Mouse (Mus musculus) fat pad, adult 2 months (tissue): ENCODE data around the gene Catip.

Experiments used
- DNase-seq: peaks from one replicate; pipeline ENCODE4 v3.0.0-alpha.2; 2011; ENCODE audit warnings: low read depth, low spot score; ENCODE audit errors: extremely low read depth

Catip gene

GRCm38 (mm10) chr1:74397268-74397918 is 35.5 kb downstream of the Catip start:
- peak; percentile 62 for DNase-seq

- DNase-seq: no peak
Measured at GRCm38 (mm10) chr1:74397919-74398451, 36.1 kb downstream of the Catip start.

GRCm38 (mm10) chr1:74400531-74400930 is 38.6 kb downstream of the Catip start:
- no peak for DNase-seq

GRCm38 (mm10) chr1:74401015-74401702 is 39.3 kb downstream of the Catip start:
- no peak for DNase-seq

GRCm38 (mm10) chr1:74404206-74404605 is 42.3 kb downstream of the Catip start:
- no peak for DNase-seq

DNA sequence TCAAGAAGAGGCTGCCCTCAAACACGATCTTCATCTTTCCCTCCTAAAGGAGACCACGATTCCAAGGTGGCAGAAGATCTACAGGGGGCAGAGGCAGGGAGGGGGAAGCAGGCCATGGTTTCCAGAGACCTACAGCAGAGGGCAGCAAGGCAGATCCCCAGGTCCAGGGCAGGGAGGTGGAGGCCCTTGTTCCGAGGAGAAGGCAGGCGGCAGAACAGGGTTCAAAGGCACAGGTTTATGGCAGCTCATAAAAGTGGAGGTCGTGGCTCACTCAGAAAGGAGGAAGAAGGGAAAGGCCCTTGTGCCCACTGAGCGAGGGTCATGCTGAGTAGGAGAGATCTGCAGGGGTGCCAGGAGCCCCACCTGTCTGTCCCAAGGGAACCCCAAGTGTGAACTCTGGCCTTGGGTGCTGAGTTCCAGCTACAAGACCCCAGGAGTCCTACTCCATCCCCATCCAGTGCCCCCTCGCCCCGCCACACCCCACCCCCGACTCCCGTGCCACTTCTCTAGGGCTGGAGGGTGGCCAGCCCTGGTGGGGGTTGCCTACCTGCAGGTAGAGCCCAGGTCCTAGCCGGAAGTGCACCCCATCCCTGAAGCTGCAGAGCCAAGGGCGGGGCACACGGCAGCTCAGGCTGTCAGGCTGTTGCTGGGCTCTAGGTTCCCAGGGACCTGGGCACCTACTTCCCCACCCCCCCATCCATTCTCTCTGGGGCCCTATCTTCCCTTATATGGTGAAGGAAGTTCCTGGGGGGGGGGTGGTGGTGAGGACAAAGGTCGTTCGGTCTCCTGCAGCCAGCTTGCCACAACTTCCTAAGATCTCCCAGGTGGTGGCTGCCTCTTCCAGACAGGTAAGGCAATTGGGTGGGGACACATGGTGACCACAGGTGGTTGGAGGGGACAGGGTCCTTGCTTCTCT is 46.9 kb downstream of the Catip start, which contains the start of gene Vil1:
Gene Vil1, plus strand, starts transcription at position 788 of the 916 bp plus-strand sequence.
- no peak for DNase-seq

DNA sequence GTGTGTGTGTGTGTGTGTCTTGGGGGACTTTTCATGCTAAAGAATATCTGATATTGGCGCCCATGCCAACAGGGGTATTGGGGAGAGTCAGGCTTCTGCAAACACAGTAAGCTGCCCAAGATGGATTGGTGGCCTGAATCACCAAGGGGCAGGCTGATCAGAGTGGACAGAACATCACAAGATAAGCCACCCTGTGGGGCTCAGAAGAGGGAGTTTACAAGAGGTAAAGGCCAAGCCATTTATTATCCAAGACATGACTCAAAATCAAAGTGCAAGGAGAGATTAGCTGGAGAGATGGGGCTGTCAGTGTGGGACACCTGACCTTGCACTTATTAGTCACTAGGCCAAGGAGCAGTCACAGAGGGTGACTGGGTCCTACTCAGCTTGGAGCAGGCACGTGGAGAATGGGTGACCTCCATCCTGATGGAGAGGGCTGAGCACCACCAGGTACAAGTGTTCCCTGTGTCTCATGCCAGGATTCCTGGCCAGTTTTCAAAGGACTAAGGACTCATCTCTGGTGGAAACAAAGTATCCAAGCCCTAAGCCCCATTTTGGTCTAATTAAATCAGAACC is 49.9 kb downstream of the Catip start:
- no peak for DNase-seq

DNA sequence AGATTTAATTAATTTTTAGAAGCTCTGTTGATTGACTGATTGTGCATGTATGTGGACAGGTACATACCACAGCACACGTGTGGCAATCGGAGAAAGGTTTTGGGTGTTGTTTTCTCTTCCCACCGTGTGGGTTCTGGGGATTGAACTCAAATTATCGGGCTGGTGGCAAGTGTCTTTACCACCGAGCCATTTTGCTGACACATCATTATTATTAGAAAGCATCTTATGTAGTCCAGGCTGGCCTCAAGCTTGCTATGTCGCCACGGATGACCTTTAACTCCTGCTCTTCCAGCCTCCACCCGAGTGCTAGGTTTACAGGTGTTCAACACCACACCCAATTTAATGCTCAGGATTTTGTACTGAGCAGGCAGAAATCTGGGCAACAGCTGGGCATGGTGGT is 50.8 kb downstream of the Catip start:
- no peak for DNase-seq

DNA sequence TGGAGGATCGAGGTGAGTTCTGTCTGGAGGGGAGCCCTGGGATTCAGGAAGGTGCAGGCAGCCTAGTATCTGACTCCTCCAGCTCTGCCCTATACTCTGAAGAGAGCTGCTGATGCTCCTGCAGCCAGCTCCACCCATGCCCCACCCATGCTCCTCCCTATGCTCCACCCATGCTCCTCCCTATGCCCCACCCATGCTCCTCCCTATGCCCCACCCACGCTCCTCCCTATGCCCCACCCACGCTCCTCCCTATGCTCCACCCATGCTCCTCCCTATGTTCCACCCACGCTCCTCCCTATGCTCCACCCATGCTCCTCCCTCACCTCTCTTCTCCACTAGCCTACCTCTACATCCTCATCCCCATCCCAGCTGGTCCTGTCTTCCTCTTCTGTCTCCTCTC is 53.2 kb downstream of the Catip start:
- no peak for DNase-seq
